Mouse (Mus musculus) ES-Bruce4 (cell line): ENCODE measurements around the gene Gm28048. TPM values are rescaled to one million over a fixed set of nuclear protein-coding genes. Genes with fewer than 3 reads are reported as not detected.
A peak's percentile ranks its signal among the peaks of the same experiment; 100 is the strongest.

Experiments used
- H3K27ac ChIP-seq: 2 replicates; pipeline ENCODE4 v1.5.1; 2012; ENCODE audit warnings: low read length, inconsistent platforms; ENCODE audit not compliant: insufficient read depth
- H3K27me3 ChIP-seq: 2 replicates; pipeline ENCODE4 v1.6.1; 2012; ENCODE audit warnings: mild to moderate bottlenecking, low read length, inconsistent platforms; ENCODE audit not compliant: control insufficient read depth, poor library complexity, insufficient read depth, severe bottlenecking
- H3K36me3 ChIP-seq: 2 replicates; pipeline ENCODE4 v1.6.1; 2012; ENCODE audit warnings: inconsistent platforms, mild to moderate bottlenecking, low read length, moderate library complexity; ENCODE audit not compliant: control insufficient read depth, poor library complexity, insufficient read depth, severe bottlenecking
- H3K4me1 ChIP-seq: one replicate; pipeline ENCODE4 v1.8.1; 2011; ENCODE audit warnings: low read length; ENCODE audit not compliant: control insufficient read depth, insufficient read depth
- H3K4me3 ChIP-seq: 2 replicates; pipeline ENCODE4 v1.5.1; 2011; ENCODE audit warnings: low read depth, mild to moderate bottlenecking, low read length
- H3K9ac ChIP-seq: 2 replicates; pipeline ENCODE4 v1.6.1; 2012; ENCODE audit warnings: low read depth, mild to moderate bottlenecking, inconsistent platforms; ENCODE audit not compliant: poor library complexity, severe bottlenecking
- H3K9me3 ChIP-seq: replicated peaks from 2 replicates; pipeline ENCODE4 v1.6.1; 2012; ENCODE audit warnings: mild to moderate bottlenecking, low read length, inconsistent platforms; ENCODE audit not compliant: control insufficient read depth, poor library complexity, insufficient read depth, severe bottlenecking
- CTCF ChIP-seq: IDR thresholded peaks from one replicate; pipeline ENCODE4 v1.8.1; 2011; ENCODE audit warnings: low read depth, low read length
- EP300 ChIP-seq: IDR thresholded peaks from 2 replicates; pipeline ENCODE4 v1.6.1; 2011; ENCODE audit warnings: low read depth, low read length; ENCODE audit not compliant: insufficient read depth
- POLR2A ChIP-seq: IDR thresholded peaks from one replicate; pipeline ENCODE4 v1.8.1; 2011; ENCODE audit warnings: low read length; ENCODE audit not compliant: insufficient read depth
- polyA plus RNA-seq: library from polyadenylated mRNA; stranded (reverse); fragments of >200 nt; gene quantifications from 2 replicates; pipeline ENCODE4 v1.2.4, GENCODE M21; 2011; ENCODE audit warnings: low read depth; ENCODE audit not compliant: missing spikeins, insufficient read depth, insufficient read length

Gene Gm28048
- polyA plus RNA-seq, 1 experiment = 33.6 TPM

- H3K9me3 ChIP-seq = peaks cover 5% of the 10 kb centered on the region; the same call in 1 of the 2 replicates
- no peak overlapping the region for H3K9ac ChIP-seq
- no peaks in the 10 kb centered on the region for H3K36me3 ChIP-seq
- no peaks in the 10 kb centered on the region for H3K27me3 ChIP-seq
- no peak overlapping the region for H3K4me3 ChIP-seq
- no peak for TF ChIP-seq EP300
- TF ChIP-seq POLR2A = no peak
- no peak for TF ChIP-seq CTCF
- no peak overlapping the region for H3K27ac ChIP-seq
- H3K4me1 ChIP-seq = no peaks in the 10 kb centered on the region
These were observed 16.4 kb downstream of the Gm28048 start for GRCm38 (mm10) chr11:22965503-22965902.

- H3K36me3 ChIP-seq = no peaks in the 10 kb centered on the region
- H3K4me1 ChIP-seq = no peaks in the 10 kb centered on the region
- H3K9ac ChIP-seq = no peak overlapping the region
- TF ChIP-seq POLR2A = no peak
- no peak for TF ChIP-seq CTCF
- H3K4me3 ChIP-seq = no peak overlapping the region
- H3K9me3 ChIP-seq = 0 out of 2 replicates have a peak, but pooled peaks cover 3% of the 10 kb centered on the region
- no peak overlapping the region for H3K27ac ChIP-seq
- H3K27me3 ChIP-seq = no peaks in the 10 kb centered on the region
These were observed 17.5 kb downstream of the Gm28048 start for GRCm38 (mm10) chr11:22964401-22964800.

GRCm38 (mm10) chr11:22962101-22962500, 19.8 kb downstream of the Gm28048 start:
- Histone ChIP-seq H3K27ac (no peak overlapping the region), H3K9ac (no peak overlapping the region), H3K4me3 (no peak overlapping the region), H3K9me3 (0 out of 2 replicates have a peak, but pooled peaks cover 3% of the 10 kb centered on the region), H3K36me3 (no peaks in the 10 kb centered on the region), H3K4me1 (no peaks in the 10 kb centered on the region), H3K27me3 (no peaks in the 10 kb centered on the region)
- TF ChIP-seq CTCF (no peak), EP300 (no peak), POLR2A (no peak)

- H3K36me3 ChIP-seq = peaks cover 4% of the 10 kb centered on the region
- TF ChIP-seq EP300 = no peak
- TF ChIP-seq POLR2A = no peak
- no peak for TF ChIP-seq CTCF
- no peaks in the 10 kb centered on the region for H3K4me1 ChIP-seq
- no peaks in the 10 kb centered on the region for H3K9me3 ChIP-seq
- no peak overlapping the region for H3K4me3 ChIP-seq
- H3K27ac ChIP-seq = no peak overlapping the region
- no peaks in the 10 kb centered on the region for H3K27me3 ChIP-seq
- no peak overlapping the region for H3K9ac ChIP-seq
These were observed 24.0 kb downstream of the Gm28048 start for GRCm38 (mm10) chr11:22957791-22958374.

DNA sequence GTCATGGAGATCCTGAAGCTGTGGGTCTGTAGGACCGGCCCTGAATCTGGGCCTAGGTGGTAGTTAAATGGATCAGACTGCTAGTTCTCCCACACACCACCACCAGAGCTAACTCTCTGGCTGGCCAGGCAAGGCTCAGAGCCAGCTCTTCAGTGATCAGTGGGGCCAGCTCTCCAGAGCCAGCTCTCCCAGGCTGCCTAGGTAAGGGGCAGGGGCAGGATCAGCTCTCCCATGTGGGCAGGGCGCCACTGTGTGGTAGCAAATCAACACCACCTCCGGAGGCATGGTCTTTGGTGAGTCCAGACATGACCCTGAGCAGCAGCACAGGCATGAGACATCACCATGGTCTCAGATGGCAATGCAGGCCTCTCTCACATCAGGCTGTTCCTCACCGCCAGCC, 25.1 kb downstream of the Gm28048 start:
- Histone ChIP-seq H3K9me3 (no peaks in the 10 kb centered on the region), H3K27me3 (no peaks in the 10 kb centered on the region), H3K27ac (no peak overlapping the region), H3K36me3 (peaks cover 4% of the 10 kb centered on the region), H3K4me3 (peak overlapping the region; percentile 51), H3K4me1 (no peaks in the 10 kb centered on the region), H3K9ac (no peak overlapping the region)
- TF ChIP-seq CTCF (peak; percentile 93), EP300 (peak; percentile 57; the same call in 1 of the 2 replicates), POLR2A (no peak)

- H3K36me3 ChIP-seq = peaks cover 4% of the 10 kb centered on the region
- no peak overlapping the region for H3K4me3 ChIP-seq
- H3K9me3 ChIP-seq = no peaks in the 10 kb centered on the region
- H3K27me3 ChIP-seq = no peaks in the 10 kb centered on the region
- no peak overlapping the region for H3K9ac ChIP-seq
- TF ChIP-seq CTCF = no peak
- no peak for TF ChIP-seq POLR2A
- TF ChIP-seq EP300 = no peak
- no peaks in the 10 kb centered on the region for H3K4me1 ChIP-seq
- H3K27ac ChIP-seq = no peak overlapping the region
These were observed 25.5 kb downstream of the Gm28048 start for GRCm38 (mm10) chr11:22956346-22956745.
